Mouse (Mus musculus): Measurements from ENCODE around the gene Tm6sf1.

- TF ChIP-seq MAZ (IDR thresholded peaks at IDR 0.05; ENCODE audit: low read depth, low read length) (no peak), HCFC1 (IDR thresholded peaks at IDR 0.05; ENCODE audit: low read depth, low read length) (no peak), CTCF (conservative IDR thresholded peaks at IDR 0.05 in 1 of 2, IDR thresholded peaks at IDR 0.05 in 1 of 2; ENCODE audit: low read depth in 2 of 2, low read length in 2 of 2) (no peak), POLR2A (IDR thresholded peaks at IDR 0.05; ENCODE audit: low read depth, low read length) (no peak), CHD2 (IDR thresholded peaks at IDR 0.05; ENCODE audit: low read length) (no peak), JUND (conservative IDR thresholded peaks at IDR 0.05; ENCODE audit: low read depth, low read length) (no peak), ETS1 (conservative IDR thresholded peaks at IDR 0.05; ENCODE audit: low read depth, low read length) (no peak), RCOR1 (conservative IDR thresholded peaks at IDR 0.05; ENCODE audit: low read depth, low read length) (no peak), NELFE (IDR thresholded peaks at IDR 0.05; ENCODE audit: low read depth, low read length) (no peak), MXI1 (IDR thresholded peaks at IDR 0.05; ENCODE audit: low read depth, low read length) (no peak), USF2 (conservative IDR thresholded peaks at IDR 0.05; ENCODE audit: low read depth, low read length) (no peak), TBP (conservative IDR thresholded peaks at IDR 0.05; ENCODE audit: low read depth, low read length) (no peak), ZC3H11A (IDR thresholded peaks at IDR 0.05; ENCODE audit: low read depth, low read length) (no peak), ZKSCAN1 (IDR thresholded peaks at IDR 0.05; ENCODE audit: borderline replicate concordance, low read depth, low read length) (no peak)
Measured at GRCm38 (mm10) chr7:81843903-81844302, 14.9 kb upstream of the Tm6sf1 start.

Data from CH12.LX (cell line).